Mouse (Mus musculus) splenic B cell, adult 2 months (primary cell): Measurements from ENCODE around the gene 1600002K03Rik.

Source experiments
- DNase-seq: peaks from one replicate; pipeline ENCODE4 v3.0.0-alpha.2; 2011; ENCODE audit warnings: low read depth, low spot score
- H3K27me3 ChIP-seq: 2 replicates; pipeline ENCODE4 v1.6.1; 2012; ENCODE audit warnings: mild to moderate bottlenecking, low read length, moderate library complexity, mixed read lengths; ENCODE audit not compliant: control insufficient read depth, poor library complexity, insufficient read depth, severe bottlenecking
- H3K36me3 ChIP-seq: 2 replicates; pipeline ENCODE4 v1.6.1; 2012; ENCODE audit warnings: mild to moderate bottlenecking, low read length, moderate library complexity, mixed read lengths; ENCODE audit not compliant: control insufficient read depth, poor library complexity, insufficient read depth, severe bottlenecking

Gene 1600002K03Rik

DNA sequence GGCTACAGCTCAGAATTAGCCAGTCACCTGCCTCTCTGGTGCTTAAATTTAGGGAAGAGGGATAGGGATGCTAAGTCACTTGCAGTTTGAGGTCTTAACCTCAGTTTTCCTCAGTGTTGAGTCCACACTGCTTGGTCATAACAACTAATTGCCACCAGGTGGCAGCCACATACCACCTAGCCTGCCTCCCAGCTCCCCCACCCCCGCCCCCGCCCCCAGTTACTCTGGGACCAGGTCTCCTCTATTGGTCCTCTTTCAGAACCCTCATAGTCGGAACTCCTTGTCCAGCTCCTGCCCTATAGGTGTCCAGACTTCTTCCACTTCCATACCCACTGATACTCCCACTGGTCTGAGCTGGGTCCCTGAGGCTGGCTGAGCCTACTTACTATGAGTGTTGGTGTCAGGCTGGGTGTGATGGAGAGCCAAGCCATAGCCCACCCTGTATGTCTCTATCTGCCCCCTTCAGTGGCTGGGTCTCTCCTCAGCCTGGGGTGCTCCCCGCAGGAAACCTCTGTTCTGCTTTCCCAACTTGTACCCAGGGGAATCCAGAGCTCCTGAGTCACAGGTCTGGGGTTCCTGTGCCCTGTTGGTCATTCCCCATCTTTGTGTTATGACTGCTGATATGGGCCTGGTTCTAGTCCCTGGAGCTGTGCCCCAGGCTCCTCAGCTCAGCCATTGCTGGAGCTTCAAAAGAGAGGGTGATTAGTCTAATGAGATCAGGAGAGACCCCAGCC is 3.0 kb downstream of the 1600002K03Rik start:
- Histone ChIP-seq H3K36me3 (peaks cover 6% of the 10 kb centered on the region), H3K27me3 (no peaks in the 10 kb centered on the region)
- peak; percentile 73 for DNase-seq

DNA sequence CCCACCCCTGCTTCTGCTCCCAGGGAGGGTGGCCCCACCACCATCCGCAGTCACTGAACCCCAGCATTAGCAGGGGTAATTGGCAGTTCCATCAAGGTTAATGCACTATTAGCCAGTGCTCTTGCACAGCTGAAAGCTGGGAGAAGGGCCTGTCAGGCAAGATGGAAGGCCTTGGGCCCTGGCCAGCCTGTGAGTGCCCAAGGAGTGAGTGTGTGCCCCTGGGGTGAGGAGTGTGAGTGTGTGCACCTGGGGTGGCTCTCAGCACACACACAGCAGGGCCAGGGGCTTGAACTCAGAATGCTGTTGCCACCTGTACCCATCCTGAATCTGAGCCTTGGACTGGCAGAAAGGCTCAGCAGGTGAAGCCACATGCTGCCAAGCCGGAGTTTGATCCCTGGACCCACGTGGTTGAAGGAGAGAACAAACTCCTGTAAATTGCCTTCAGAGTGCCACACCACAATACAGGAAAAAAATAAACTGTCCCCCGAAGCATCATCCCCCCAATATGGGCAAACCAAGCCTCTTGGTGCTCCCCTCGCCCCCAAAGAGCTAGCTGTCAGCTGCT is 3.6 kb downstream of the 1600002K03Rik start:
- DNase-seq = no peak
- H3K36me3 ChIP-seq = peaks cover under 1% of the 10 kb centered on the region; the same call in 1 of the 2 replicates
- no peaks in the 10 kb centered on the region for H3K27me3 ChIP-seq

DNA sequence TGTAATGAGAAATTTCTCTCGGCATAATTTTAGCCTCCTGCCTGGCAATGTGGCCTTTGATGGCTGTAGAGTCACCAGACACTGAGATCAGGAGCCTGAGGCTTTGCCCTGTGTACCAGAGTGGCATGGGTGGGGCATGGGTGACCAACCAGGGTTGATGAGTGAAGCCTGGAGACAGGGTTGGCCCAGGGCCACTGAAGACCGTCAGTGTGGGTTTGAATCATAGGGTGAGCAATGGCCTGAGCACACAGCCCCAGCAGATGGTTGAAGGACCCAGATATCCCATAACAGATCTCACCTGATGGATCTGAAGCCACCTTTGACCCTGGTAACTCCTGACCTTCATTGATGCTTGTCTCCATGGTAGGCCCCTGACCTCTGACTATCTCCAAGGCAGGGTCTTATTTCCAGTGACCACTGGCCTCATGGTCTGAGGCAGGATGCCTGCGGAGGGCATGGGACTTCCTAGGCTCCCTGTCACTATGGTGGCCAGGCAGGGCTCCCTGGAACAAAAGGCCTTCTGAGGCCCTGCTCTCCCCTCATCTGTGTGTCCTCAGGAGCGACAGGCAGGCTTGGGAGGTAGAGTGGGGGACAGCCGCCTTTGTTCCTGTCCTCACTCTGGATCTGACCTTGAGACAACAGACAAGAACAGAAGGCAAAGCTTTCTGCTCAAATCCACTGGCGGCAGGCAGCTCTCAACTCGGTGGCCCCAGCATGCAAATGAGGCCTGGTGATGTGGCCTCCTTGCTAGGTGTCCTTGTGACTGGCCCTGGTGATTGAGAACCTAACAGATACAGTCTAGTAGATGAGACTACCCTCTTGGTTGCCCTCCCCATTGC is 4.9 kb downstream of the 1600002K03Rik start:
- Histone ChIP-seq H3K27me3 (no peaks in the 10 kb centered on the region), H3K36me3 (no peaks in the 10 kb centered on the region)
- DNase-seq = no peak

DNA sequence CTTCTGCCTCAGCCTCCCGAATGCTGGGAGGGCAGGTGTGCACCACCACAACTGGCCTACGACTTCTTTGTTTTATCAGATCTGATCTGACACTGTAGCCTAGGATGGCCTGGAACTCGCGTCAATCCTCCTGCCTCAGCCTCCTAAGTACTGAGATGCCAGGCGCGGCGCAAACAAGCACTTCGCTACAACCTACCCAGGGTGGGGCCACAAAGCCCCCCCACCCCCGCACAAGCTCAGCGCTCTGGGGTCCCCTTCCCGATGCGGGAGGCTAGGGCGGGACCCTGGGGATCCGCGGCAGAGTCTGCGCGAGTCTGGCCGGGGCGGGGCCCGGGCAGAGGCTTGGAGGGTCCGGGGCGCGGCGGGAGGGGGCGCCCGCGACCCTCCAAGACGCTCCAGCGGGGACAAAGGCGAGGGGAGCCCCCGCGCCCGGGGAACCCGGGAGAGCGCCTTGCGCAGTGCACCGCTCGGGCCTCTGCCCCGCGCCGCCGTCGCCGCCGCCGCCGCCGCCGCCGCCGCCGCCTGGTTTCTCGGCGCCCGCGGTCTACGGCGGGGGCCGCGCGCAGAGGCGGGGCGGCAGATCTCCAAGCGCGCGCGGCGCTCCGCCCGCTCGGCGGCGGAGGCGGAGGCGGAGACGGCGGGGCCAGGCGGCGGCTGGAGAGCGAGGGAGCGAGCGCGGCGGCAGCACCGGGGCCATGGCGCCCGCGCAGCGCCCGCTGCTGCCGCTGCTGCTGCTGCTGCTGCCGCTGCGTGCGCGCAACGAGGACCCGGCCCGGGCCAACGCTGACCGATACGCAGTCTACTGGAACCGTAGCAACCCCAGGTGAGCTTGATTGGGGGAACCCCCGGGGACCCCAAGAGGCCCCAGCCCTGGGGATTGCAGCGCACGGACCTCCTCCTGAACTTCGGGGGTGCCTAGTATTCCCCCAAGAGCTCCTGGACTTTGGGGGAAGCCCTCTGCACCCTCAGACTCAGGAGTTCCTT is 6.6 kb downstream of the 1600002K03Rik start, which contains the start of gene Efna2:
Efna2 (plus strand) TSS at position 415 of the 984 bp plus-strand sequence.
- no peak for DNase-seq
- H3K27me3 ChIP-seq = no peaks in the 10 kb centered on the region
- no peaks in the 10 kb centered on the region for H3K36me3 ChIP-seq

DNA sequence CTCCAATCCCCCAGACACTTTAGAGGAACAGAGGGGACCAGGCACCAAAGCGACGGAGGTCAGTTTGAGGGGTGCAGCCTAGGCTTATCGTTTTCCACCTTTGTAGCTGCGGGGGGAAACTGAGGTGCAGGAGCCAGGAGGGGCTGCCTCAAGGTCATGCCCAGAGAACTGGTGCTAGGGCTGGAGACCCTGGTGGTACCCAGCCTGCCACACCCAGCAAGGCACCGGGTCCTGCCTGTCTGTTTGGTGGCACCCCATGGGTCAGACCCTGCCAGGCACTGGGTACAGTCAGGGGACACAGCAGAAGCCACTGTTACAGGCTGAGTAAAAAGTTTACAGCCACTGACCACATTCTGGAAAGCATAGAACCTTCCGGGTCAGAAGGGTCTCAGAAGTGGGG is 7.5 kb downstream of the 1600002K03Rik start:
- Histone ChIP-seq H3K27me3 (no peaks in the 10 kb centered on the region), H3K36me3 (no peaks in the 10 kb centered on the region)
- DNase-seq = no peak

DNA sequence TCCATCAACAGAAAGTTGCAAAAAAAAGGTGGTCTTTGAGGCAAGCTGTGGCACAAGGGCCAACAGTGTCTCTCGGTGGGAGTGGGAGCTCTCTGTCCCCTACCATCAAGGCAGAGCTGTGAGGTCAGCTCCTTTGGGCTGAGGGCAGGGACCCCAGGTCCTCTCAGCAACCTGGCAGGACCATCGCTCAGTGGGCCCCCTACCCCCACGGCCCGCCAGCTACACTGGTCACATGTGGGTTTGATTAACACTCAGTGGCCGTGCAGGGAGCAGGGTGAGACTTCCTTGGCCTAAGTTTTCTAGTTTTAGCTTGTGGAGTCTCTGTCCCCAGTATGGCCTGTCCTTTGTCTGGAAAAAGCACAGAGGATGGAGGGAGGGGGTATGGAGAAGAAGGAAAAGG is 8.1 kb downstream of the 1600002K03Rik start:
- Histone ChIP-seq H3K36me3 (no peaks in the 10 kb centered on the region), H3K27me3 (no peaks in the 10 kb centered on the region)
- DNase-seq = no peak

DNA sequence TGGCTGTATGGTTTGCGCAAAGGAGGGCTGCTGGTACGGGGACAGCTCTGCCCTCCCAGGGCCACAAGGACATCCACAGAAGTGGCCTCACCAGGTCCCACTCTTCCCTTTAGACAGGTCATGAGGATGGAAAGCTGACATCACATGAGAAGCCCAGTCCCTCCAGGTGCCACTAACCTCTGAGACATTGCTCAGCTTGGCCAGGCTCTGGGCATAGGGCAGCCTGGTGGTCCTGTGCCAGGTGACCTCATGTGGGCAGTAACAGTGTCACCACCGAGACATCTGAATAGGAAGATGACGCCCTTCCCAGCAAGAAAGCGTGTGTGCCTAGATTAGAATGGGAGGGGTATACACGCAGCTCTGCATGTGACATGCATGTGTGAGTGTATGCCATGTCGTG is 9.8 kb downstream of the 1600002K03Rik start:
- Histone ChIP-seq H3K27me3 (peaks cover 2% of the 10 kb centered on the region), H3K36me3 (no peaks in the 10 kb centered on the region)
- DNase-seq = no peak

DNA sequence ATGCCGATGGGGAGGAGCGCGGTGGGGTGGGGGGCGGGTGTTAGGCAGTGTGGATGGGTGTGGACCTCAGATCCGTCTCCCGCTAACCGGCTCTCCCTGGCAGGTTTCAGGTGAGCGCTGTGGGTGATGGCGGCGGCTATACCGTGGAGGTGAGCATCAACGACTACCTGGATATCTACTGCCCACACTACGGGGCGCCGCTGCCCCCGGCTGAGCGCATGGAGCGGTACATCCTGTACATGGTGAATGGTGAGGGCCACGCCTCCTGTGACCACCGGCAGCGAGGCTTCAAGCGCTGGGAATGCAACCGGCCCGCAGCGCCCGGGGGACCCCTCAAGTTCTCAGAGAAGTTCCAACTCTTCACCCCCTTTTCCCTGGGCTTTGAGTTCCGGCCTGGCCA is 13.9 kb downstream of the 1600002K03Rik start:
- Histone ChIP-seq H3K36me3 (no peaks in the 10 kb centered on the region), H3K27me3 (peaks cover 2% of the 10 kb centered on the region)
- DNase-seq = no peak

DNA sequence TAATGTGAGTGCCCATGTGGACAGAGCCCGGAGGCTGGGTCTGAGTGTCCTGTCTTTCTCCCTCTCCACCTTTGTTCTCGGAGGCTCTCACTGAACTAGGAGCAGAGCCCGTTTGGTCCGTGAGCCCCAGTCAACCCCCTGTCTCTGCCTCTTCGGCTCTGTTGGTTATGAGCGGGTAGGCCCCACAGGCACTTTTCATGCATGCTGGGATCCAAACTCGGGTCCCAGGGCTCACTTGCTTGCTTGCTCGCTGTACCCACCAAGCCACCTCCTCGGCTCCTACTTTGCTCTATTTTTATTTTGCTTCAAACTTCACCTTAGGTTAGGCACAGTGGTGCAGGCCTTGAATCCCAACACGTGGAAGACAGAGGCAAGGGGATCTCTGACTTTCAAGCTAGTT is 15.0 kb downstream of the 1600002K03Rik start:
- Histone ChIP-seq H3K27me3 (peaks cover 2% of the 10 kb centered on the region), H3K36me3 (no peaks in the 10 kb centered on the region)
- no peak for DNase-seq

DNA sequence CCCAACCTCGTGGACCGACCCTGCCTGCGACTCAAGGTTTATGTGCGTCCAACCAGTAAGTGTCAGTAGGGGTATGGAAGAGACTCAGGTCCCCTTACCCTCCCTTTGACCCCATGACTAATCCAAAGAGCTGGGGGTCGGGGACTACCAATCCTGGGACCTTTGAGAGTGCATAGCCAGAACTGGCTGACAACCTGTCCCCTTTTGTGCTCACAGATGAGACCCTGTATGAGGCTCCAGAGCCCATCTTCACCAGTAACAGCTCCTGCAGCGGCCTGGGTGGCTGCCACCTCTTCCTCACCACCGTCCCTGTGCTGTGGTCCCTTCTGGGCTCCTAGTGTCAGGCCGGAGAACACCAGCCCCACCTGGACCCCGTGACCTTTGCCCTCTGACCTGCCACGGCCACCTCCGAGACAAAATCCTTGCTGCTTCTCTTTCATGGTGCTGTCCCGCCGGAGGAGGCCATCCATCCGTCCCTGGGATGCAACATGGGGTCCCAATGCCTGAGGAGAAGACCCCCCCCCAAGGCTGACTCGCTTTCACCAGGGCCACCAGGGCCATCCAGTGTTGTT is 15.8 kb downstream of the 1600002K03Rik start:
- Histone ChIP-seq H3K27me3 (peaks cover 2% of the 10 kb centered on the region), H3K36me3 (no peaks in the 10 kb centered on the region)
- no peak for DNase-seq

DNA sequence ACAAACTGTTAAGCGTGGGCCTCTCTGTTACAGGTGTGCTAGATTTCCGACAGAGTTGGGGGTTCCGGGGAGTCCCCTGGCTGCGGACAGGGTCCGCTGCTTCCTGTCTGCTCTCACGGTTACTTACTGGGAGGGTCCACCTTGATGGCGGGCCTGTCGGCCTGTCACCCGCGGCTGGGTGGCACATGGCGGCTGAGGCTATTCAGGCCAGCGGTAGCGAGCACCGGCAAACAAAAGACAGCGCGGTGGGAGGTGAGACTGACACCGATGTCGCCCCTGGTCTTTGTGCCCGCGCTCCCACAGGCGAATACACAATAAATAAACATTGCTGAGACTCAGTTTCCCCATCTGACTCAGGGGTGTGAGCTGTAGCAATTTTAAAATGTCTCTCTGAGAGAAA is 17.3 kb downstream of the 1600002K03Rik start:
- DNase-seq = no peak
- no peaks in the 10 kb centered on the region for H3K36me3 ChIP-seq
- H3K27me3 ChIP-seq = peaks cover 2% of the 10 kb centered on the region

DNA sequence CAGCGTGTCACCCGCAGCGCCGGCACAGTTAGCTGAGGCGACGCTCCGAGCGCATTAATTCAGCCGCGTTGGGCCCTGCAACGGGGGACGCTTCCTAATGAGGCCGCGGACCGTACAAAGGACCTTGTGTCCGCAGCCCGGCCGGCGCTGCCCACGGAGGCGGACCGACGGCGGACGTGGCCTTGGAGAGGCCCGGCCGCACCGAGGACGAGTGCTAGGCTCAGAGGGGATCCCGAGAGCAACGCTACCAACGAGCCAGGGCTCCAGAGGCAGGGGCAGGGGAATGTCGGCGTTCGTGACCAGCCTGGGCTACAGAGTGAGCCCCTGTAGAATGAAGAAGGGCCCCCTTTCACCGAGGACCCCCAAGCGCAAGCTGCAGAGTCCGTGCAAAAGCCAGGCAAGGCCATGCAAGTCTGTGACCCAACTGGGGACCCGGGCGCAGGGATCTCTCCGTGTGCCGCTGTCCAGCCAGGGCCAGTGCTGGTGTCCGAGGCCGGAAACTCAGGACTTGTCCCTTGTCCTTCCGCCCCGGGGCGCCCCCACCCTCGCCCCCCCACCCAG is 17.8 kb downstream of the 1600002K03Rik start:
- no peaks in the 10 kb centered on the region for H3K36me3 ChIP-seq
- no peak for DNase-seq

DNA sequence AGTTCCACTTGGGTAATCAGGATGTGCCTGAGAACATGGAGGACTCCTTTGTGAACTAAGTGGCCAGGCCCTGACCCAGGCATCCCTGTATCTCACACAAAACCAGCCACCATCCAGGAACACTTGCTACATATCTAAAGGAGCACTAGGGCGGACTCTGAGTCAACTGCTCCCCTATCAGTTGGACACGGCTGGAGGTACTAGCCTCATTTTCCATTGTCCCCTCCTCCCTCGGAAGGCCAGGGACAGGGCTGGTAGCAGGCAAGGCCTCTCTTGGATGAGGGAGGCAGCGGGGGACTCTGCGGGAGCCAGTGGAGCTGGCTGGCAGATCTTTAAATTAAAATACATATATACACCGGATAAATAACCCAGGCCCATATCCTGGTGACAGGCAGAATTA is 21.2 kb downstream of the 1600002K03Rik start:
- Histone ChIP-seq H3K27me3 (no peaks in the 10 kb centered on the region), H3K36me3 (no peaks in the 10 kb centered on the region)
- DNase-seq = no peak

More for the DNA sequence above, 17.8 kb downstream of the 1600002K03Rik start:
- H3K27me3 ChIP-seq = peaks cover 2% of the 10 kb centered on the region

DNA sequence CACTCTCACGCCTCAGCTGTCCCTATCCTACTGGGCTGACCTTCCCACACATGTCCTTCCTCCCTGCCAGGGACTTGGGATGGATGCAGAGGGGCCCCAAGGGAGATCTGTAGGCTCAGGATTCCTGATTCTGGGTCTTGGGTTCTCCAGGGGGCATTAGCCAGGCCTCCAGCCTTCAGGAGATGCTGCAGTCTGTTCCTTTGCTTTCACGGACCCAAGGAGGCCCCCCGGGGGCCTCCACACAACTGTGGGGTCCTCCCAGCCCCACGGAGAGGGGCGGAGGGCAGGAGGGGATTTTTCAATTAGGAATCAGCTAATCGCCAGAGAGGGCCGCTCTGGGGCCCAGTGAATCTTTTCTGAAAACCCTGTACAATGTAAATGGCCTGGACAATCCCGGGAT is 21.7 kb downstream of the 1600002K03Rik start:
- DNase-seq = no peak
- no peaks in the 10 kb centered on the region for H3K27me3 ChIP-seq
- H3K36me3 ChIP-seq = no peaks in the 10 kb centered on the region
